Mouse (Mus musculus): ENCODE data around the gene Snf8.

Snf8 gene

DNA sequence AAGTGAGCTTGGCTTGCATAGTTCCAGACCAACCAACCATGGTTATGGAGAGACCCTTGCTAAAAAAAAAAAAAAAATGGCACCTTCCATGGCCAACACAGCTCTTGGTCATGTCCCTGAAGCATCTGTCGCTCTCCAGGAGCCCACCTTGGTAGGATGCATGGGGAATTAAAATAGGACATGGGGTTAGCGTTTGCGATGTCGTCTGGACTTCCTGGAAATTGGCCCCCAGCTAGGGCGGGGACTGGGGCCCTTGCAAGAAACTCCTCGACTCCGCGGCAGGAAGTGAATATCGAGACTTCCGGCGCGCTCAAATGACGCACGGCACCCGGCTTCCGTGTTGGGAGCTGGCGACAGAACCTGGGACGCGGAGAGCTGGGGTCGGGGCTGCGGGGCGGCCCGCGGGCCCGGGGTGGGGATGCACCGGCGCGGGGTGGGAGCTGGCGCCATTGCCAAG is at the start of gene Snf8:
Snf8 (plus strand) TSS at position 290 of the 457 bp plus-strand sequence.
- peak; percentile 97 for DNase-seq (ENCODE audit: extremely low spot score)

GRCm38 (mm10) chr11:95987854-95988447 is 46.7 kb upstream of the Snf8 start:
- no peak for DNase-seq (ENCODE audit: extremely low spot score)

GRCm38 (mm10) chr11:95988533-95988932 is 46.2 kb upstream of the Snf8 start:
- DNase-seq (ENCODE audit: extremely low spot score) = no peak

- DNase-seq (ENCODE audit: extremely low spot score) = no peak
Observed at GRCm38 (mm10) chr11:95989864-95990263, 44.8 kb upstream of the Snf8 start.

DNA sequence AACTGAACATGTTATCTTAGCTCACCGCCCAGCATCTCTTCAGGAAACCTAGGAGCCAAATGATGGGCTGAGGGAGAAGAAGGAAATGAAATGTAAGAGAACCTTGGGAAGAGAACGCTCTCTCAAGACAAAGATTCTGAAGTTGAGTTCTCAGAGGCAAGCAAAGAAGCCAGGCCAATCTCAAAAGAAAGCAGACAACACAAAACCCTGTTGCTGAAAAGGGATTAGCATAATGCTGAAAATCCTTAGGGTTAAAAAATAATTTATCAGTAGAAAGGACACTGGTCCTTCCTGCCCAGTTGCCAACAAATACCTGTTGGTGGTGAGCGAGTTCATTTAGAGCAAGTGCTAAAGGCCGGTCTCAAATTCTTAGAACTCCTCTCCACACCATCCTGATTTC is 44.3 kb upstream of the Snf8 start:
- no peak for DNase-seq (ENCODE audit: extremely low spot score)

- peak; percentile 97 for DNase-seq (ENCODE audit: extremely low spot score)
Observed at GRCm38 (mm10) chr11:95990886-95991708, 43.6 kb upstream of the Snf8 start.

GRCm38 (mm10) chr11:95994151-95994550 is 40.5 kb upstream of the Snf8 start:
- DNase-seq (ENCODE audit: extremely low spot score) = no peak

- DNase-seq (ENCODE audit: extremely low spot score) = peak; percentile 47
Observed at GRCm38 (mm10) chr11:96003100-96003900, 31.4 kb upstream of the Snf8 start.

DNA sequence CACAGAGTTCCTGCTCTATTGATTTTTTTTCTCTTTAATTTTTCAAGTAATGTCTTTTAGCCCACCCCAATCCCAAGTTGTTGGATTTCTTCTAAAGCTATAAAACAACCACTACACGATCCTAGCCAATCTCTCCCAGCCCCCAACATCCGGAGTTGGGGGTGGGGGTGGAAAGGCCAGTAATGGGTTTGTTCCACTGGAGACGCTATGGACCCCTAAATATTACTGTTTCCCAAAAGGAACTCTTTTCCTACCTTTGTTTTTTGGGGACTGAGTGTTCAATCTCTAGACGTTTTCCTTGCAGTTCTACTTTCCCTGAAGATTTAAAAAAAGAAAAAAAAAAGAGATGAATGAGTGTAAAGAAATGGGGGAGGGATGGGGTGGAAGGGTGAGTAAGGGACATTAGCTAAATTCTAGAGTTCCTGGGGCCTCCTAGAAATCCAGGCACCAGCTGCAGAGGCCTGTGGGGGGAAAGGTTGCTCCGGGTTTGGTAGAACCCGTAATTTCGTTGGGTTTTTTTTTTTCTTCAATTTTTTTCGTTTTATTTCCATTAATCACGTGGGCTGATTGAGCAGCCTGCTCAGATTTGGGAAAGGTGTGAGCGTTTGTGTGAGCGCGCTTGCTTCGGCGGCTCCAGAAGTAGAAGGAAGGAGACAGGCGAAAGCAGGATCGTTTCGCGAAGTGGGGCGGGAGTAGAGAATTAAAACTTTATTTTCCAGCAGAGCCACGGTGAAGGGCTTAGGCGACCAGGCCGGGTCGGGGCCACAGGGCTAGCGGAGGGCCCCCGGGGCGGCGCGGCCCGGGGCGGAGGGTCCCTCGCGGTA is 30.5 kb upstream of the Snf8 start:
- DNase-seq (ENCODE audit: extremely low spot score) = no peak

- DNase-seq (ENCODE audit: extremely low spot score) = peak; percentile 54
Observed at GRCm38 (mm10) chr11:96004793-96005402, 29.8 kb upstream of the Snf8 start.

DNA sequence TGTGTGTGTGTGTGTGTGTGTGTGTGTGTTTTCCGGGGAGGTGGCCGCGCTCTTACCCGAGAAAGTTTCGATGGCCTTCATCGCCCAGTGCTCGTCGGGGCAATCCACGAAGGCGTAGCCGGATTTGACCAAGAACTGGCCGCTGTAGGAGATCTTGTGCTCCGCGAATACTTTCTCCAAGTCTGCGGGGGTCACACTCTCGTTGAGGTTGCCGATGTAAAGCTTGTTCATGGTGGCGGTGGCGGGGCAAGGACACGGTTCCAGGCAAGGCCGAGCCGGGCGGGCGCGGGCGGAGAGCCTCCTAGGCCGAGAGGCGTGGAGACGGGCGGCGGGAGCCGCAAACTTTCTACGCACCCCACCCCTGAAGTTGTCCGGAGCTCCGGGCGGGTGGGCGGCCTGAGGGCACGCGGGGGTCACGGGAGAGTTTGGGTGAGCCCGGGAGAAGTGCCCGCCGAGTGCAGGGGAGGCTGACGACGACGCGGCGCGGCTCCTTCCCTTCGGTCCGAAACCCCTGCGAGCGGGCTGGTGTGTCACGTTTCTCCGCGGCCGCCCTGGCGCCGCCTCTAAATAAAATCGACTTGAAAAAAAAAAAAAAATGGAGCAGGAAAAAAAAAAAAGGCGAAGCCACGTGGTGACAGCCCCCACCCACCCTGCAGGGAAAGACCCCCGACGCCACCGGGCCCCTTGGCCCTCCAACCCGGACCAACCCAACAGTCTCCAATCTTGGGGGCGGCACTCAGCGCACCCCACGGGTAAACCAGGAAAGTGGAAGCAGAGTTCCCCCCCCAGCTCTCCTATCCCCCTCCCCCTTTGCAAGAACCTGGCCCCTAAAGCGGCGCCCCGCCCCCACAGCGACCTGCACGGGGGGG is 29.0 kb upstream of the Snf8 start, which contains the start of gene Igf2bp1:
Igf2bp1 (minus strand) TSS at position 538 of the 869 bp plus-strand sequence.
- peak; percentile 89 for DNase-seq (ENCODE audit: extremely low spot score)

DNA sequence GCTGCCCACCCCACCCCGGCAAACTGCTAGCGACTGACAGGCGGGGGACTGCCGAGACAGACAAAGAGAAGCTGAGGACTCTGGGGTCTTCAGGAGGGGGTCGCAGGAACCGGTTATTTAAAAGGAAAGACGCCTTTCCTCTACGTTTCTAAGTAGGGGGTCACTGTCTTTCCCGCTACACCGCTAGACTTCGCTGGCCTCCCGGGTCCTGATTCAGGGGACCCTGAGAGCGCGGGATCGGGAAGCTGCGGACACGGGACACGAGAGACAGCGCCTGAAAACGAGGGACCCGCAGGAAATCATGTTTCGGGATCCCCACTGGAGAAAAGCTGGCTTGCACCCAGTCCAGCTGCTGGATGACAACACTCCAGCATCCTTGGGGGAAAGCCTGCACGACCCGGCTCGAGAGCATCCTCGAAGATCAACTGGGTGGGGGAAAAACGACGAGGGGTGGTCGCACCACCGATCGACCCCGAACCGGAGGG is 28.3 kb upstream of the Snf8 start:
- no peak for DNase-seq (ENCODE audit: extremely low spot score)

GRCm38 (mm10) chr11:96006852-96007515 is 27.7 kb upstream of the Snf8 start:
- peak; percentile 93 for DNase-seq (ENCODE audit: extremely low spot score)

DNA sequence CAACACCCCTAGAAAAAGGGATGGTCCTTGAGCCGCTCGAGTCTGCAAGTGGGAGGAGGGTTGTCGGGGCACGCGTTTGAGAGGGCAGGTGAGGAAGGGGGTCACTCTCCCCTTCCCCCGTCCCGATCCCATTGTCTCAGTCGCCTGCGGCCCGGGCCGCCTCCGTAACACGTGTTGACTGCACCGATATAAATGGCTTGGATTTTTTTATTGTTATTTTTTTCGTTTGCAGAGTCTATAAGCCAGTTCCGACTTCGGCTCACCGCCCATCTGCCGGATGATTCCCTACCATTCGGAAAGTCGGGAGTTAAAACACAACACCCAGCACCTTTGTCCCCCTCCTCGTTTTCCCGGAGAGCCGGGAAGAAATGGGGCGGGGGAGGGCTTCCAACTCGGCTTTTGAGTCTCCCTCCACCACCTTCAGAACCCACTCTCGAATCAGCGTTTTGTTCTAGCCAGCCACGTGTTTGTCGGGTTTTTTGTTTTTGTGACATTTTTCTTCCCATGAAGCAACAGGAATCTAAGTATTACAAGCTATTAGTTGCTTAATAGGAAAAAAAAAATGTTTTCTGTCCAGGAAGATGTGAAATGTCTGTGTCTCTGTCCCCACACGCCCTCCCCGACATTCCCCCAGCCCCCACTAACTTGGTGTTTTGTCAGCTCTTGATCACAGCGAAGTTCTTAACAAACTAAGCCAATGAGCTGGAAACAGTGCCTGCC is 27.0 kb upstream of the Snf8 start:
- DNase-seq (ENCODE audit: extremely low spot score) = peak; percentile 76

GRCm38 (mm10) chr11:96008827-96009226 is 25.9 kb upstream of the Snf8 start:
- DNase-seq (ENCODE audit: extremely low spot score) = peak; percentile 37

GRCm38 (mm10) chr11:96011982-96012381 is 22.7 kb upstream of the Snf8 start:
- DNase-seq (ENCODE audit: extremely low spot score) = peak; percentile 63

DNA sequence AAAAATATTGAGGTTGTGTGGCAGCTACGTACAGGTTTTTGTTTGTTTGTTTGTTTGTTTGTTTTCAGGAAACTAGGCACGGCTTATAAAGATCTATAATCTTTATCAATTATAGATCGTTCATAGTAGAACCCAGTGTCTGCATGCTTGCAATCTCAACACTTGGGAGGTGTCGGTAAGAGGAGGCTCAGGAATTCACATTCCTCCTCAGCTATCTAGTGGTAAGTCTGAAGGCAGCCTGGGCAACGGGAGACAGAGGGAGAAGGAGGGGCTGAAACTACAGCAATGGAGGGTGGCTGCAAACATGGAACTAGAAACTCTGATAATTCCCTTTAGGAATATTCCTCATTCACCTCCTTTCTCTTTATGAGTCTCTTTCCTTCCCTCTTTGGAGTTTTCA is 19.3 kb upstream of the Snf8 start:
- no peak for DNase-seq (ENCODE audit: extremely low spot score)

DNA sequence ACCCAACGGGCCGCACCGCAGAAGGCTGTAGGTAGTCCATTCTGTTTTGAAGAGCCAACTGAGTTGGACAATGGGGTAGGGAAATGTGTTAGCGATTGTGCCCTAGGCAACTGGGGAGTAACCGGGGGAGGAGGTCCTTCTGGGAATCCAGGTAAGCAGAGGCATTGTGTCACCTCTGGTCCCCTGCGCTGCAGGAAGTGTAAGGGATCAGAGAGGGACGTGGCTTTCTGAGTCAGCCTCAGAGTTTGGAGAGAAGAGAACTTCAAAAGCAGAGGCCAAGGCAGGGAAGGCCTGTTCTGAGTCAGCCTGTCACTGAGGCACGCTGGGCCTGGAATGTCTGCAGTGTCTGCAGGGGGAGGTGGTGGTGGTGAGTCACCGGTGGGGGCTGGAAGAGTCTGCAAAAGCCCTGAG is 16.7 kb upstream of the Snf8 start:
- peak; percentile 28 for DNase-seq (ENCODE audit: extremely low spot score)

GRCm38 (mm10) chr11:96020622-96021021 is 14.1 kb upstream of the Snf8 start:
- no peak for DNase-seq (ENCODE audit: extremely low spot score)
